Mouse (Mus musculus) liver, embryonic 14.5 days (tissue): ENCODE measurements around the gene Eif2ak1. TPM values are rescaled to one million over a fixed set of nuclear protein-coding genes. Genes with fewer than 3 reads are reported as not detected.

ENCODE experiments used
- ATAC-seq: fragments of 200-750 bp; cut with Nextera tagmentation; 2 replicates; pipeline ENCODE4 v1.8.0; 2017; ENCODE audit warnings: moderate number of reproducible peaks, mild to moderate bottlenecking, moderate library complexity; ENCODE audit not compliant: insufficient read depth
- DNase-seq, 3 experiments: peaks; one replicate each; pipeline ENCODE4 v3.0.0-alpha.2; 2012 to 2013; ENCODE audit warnings: low read depth in 3 of 3, low spot score in 3 of 3
- H3K27ac ChIP-seq: fragments of 300-500 bp; sonication (generic); 2 replicates; pipeline ENCODE4 v1.5.1; 2014; ENCODE audit warnings: moderate library complexity, mild to moderate bottlenecking, control low read depth, inconsistent platforms
- H3K27me3 ChIP-seq: fragments of 300-500 bp; sonication (generic); 2 replicates; pipeline ENCODE4 v1.6.1; 2014; ENCODE audit warnings: mild to moderate bottlenecking, low read length, moderate library complexity; ENCODE audit not compliant: control insufficient read depth, insufficient read depth
- H3K36me3 ChIP-seq: fragments of 300-500 bp; sonication (generic); replicated peaks from 2 replicates; pipeline ENCODE4 v1.6.1; 2014; ENCODE audit warnings: low read depth; ENCODE audit not compliant: control insufficient read depth, insufficient read depth
- H3K4me1 ChIP-seq, 2 experiments: fragments of 200-500 bp in 1 of 2; fragments of 300-500 bp in 1 of 2; sonication (generic) in 1 of 2; replicated peaks; 2 replicates each; pipeline ENCODE4 v1.6.1; 2012 to 2014; ENCODE audit warnings: antibody characterized with exemption in 1 of 2, inconsistent platforms in 1 of 2, low read length in 1 of 2; ENCODE audit not compliant: control insufficient read depth in 2 of 2, insufficient read depth in 2 of 2
- H3K4me2 ChIP-seq: fragments of 300-500 bp; sonication (generic); 2 replicates; pipeline ENCODE4 v1.6.1; 2014; ENCODE audit warnings: low read depth, mild to moderate bottlenecking, control low read depth, moderate library complexity
- H3K4me3 ChIP-seq, 2 experiments: fragments of 200-500 bp in 1 of 2; fragments of 300-500 bp in 1 of 2; sonication (generic) in 1 of 2; 2 replicates each; pipeline ENCODE4 v1.5.1; 2012 to 2014; ENCODE audit warnings: low read depth in 2 of 2, low read length in 2 of 2, mild to moderate bottlenecking in 2 of 2, control low read depth in 1 of 2, inconsistent platforms in 1 of 2, moderate library complexity in 1 of 2; ENCODE audit not compliant: insufficient read depth in 1 of 2
- H3K9ac ChIP-seq: fragments of 300-500 bp; sonication (generic); replicated peaks from 2 replicates; pipeline ENCODE4 v1.6.1; 2014; ENCODE audit warnings: mild to moderate bottlenecking, control low read depth, moderate library complexity
- H3K9me3 ChIP-seq: fragments of 300-500 bp; sonication (generic); 2 replicates; pipeline ENCODE4 v1.6.1; 2016; ENCODE audit warnings: low read length, mixed read lengths; ENCODE audit not compliant: control insufficient read depth
- CTCF ChIP-seq: IDR thresholded peaks from 2 replicates; pipeline ENCODE4 v1.5.1; 2016; ENCODE audit warnings: antibody characterized with exemption, low read depth, control low read depth
- EP300 ChIP-seq: IDR thresholded peaks from 2 replicates; pipeline ENCODE4 v1.6.1; 2016; ENCODE audit warnings: antibody characterized with exemption, low read depth
- WGBS: fragments of 180-500 bp; shearing (Covaris S2); extraction: QIAGEN DNeasy Blood & Tissue Kit; methylation state at CpG from one replicate; pipeline ENCODE4 v1.1.7; 2014; ENCODE audit not compliant: insufficient replicate concordance; 5-methylcytosine and 5-hydroxymethylcytosine counted together
- polyA plus RNA-seq, 2 experiments: library from polyadenylated mRNA; depleted of rRNA in 1 of 2; stranded (reverse) in 1 of 2; unstranded in 1 of 2; fragments of >200 nt; fragmentation: Nextera tagmentation in 1 of 2; extraction: Ambion mirVana in 1 of 2; gene quantifications; 2 replicates each; pipeline versions ENCODE4 v1.2.1 to v1.2.3; 2012 to 2014

Gene Eif2ak1
- polyA plus RNA-seq, 2 experiments, result 44.3 to 108 TPM

- TF ChIP-seq CTCF, result no peak
- no peak for TF ChIP-seq EP300
- Histone ChIP-seq H3K9me3 (no peaks in the 10 kb centered on the region), H3K27me3 (no peaks in the 10 kb centered on the region), H3K27ac (no peak overlapping the region), H3K4me3 (no peak overlapping the region), H3K4me2 (no peak overlapping the region), H3K36me3 (no peaks in the 10 kb centered on the region), H3K4me1 (no peaks in the 10 kb centered on the region), H3K9ac (no peak overlapping the region)
- WGBS, result 31% methylated on average over 3 of the region's 3 CpGs
- ATAC-seq, result no peak
- no peak for DNase-seq
These were observed 10.3 kb upstream of the Eif2ak1 start for GRCm38 (mm10) chr5:143807268-143807667.

- WGBS, result 74% methylated on average over 3 of the region's 3 CpGs
- DNase-seq, result no peak
These were observed 8.0 kb upstream of the Eif2ak1 start for GRCm38 (mm10) chr5:143809421-143810090.

GRCm38 (mm10) chr5:143811653-143812052 lies 5.9 kb upstream of the Eif2ak1 start:
- no peaks in the 10 kb centered on the region for H3K36me3 ChIP-seq
- DNase-seq (no peak), ATAC-seq (no peak)
- H3K4me1 ChIP-seq, result peaks cover 3 to 8% of the 10 kb centered on the region in 2 experiments; a peak in 3 of 4 replicates
- H3K9me3 ChIP-seq, result no peaks in the 10 kb centered on the region
- WGBS, result 71% methylated on average over 5 of the region's 5 CpGs
- TF ChIP-seq EP300 (no peak), CTCF (no peak)
- H3K27ac ChIP-seq, result no peak overlapping the region
- H3K4me2 ChIP-seq, result no peak overlapping the region
- H3K27me3 ChIP-seq, result no peaks in the 10 kb centered on the region
- no peak overlapping the region for H3K9ac ChIP-seq
- no peak overlapping the region for H3K4me3 ChIP-seq

More at GRCm38 (mm10) chr5:143809421-143810090, 8.0 kb upstream of the Eif2ak1 start:
- H3K27ac ChIP-seq, result no peak overlapping the region
- H3K4me2 ChIP-seq, result no peak overlapping the region
- no peak overlapping the region for H3K4me3 ChIP-seq
- H3K9ac ChIP-seq, result no peak overlapping the region
- H3K9me3 ChIP-seq, result no peaks in the 10 kb centered on the region
- no peaks in the 10 kb centered on the region for H3K27me3 ChIP-seq
- H3K4me1 ChIP-seq, result peaks cover 3 to 8% of the 10 kb centered on the region in 2 experiments; a peak in 3 of 4 replicates
- H3K36me3 ChIP-seq, result no peaks in the 10 kb centered on the region
- TF ChIP-seq EP300 (no peak), CTCF (no peak)
- no peak for ATAC-seq

- Histone ChIP-seq H3K36me3 (peaks cover under 1% of the 10 kb centered on the region; the same call in 1 of the 2 replicates), H3K9me3 (no peaks in the 10 kb centered on the region), H3K4me2 (no peak overlapping the region), H3K27ac (no peak overlapping the region), H3K4me1 (peaks cover 3 to 15% of the 10 kb centered on the region in 2 experiments), H3K9ac (no peak overlapping the region), H3K27me3 (no peaks in the 10 kb centered on the region), H3K4me3 (no peak overlapping the region)
- no peak for DNase-seq
- no peak for ATAC-seq
- no peak for TF ChIP-seq CTCF
- TF ChIP-seq EP300, result no peak
- WGBS, result 61% methylated on average over 2 of the region's 2 CpGs
These were observed 3.0 kb upstream of the Eif2ak1 start for GRCm38 (mm10) chr5:143814626-143815025.

- WGBS, result under 1% methylated on average over 32 of the region's 32 CpGs
- Histone ChIP-seq H3K27me3 (no peaks in the 10 kb centered on the region), H3K27ac (peak overlapping the region; percentile 96), H3K4me1 (peaks cover 18 to 31% of the 10 kb centered on the region in 2 experiments), H3K4me3 (peak overlapping the region; percentile 65 to 88), H3K36me3 (peaks cover 14% of the 10 kb centered on the region), H3K9me3 (no peaks in the 10 kb centered on the region), H3K4me2 (peak overlapping the region; percentile 76), H3K9ac (peak overlapping the region; percentile 90)
- TF ChIP-seq CTCF (no peak), EP300 (no peak)
- peak; percentile 19 for ATAC-seq
- DNase-seq, result peak in 2 of 3 experiments; percentile 31 to 46
These were observed 333 bp downstream of the Eif2ak1 start for GRCm38 (mm10) chr5:143817931-143818311.
